Mouse (Mus musculus): ENCODE data around the gene Timm23.
A peak's percentile ranks its signal among the peaks of the same experiment; 100 is the strongest.
"Not testable (repeated sequence)": the region's sequence is repeated elsewhere in the genome, so short reads cannot be mapped to it uniquely, and the experiment has no call there.

Gene Timm23

GRCm38 (mm10) chr14:32201791-32202451 lies at the start of gene Timm23, which contains the start of gene Parg:
TSS of gene Timm23 (minus strand) at chr14:32201898.
TSS of gene Parg (plus strand) at chr14:32201949.
- peak; percentile 86 for DNase-seq

DNA sequence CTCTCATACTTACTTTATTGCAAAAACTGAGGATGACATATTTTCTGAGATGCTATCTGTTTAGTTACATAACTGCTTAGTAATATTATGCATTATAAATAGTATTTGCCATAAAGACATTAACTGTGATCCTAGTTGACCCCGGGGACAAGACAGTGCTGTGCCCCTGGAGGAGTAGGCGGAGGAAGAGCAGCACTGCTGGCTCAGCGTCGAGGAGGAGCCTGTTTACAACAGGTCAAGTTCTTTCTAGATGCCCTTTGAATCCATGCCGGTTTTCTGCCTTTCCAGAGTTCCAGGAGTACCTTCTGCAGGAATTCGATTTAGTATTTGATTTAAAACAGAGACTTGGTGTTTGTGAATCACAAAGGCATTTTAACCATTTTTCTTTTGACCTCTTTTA lies 47.9 kb upstream of the Timm23 start:
- no peak for DNase-seq

DNA sequence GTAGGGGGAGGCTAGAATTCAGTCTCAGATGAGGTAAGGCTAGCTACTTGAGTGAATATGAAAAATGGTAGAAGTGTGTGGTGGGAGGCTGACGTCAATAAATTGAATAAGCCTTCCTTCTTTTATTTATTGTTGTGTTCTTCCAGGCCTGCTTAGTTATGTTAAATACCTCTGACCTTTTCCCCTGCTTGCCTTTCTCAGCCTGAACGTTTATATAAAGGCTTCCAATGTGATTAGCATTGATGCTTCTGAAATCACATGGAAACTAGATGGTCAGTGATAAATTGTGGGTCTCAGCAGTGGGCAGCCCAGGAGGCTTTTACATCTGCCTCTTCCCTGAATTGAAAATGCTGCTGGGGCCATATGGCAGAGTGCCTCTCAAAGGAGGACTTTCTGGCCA lies 44.3 kb upstream of the Timm23 start:
- DNase-seq, result no peak

DNA sequence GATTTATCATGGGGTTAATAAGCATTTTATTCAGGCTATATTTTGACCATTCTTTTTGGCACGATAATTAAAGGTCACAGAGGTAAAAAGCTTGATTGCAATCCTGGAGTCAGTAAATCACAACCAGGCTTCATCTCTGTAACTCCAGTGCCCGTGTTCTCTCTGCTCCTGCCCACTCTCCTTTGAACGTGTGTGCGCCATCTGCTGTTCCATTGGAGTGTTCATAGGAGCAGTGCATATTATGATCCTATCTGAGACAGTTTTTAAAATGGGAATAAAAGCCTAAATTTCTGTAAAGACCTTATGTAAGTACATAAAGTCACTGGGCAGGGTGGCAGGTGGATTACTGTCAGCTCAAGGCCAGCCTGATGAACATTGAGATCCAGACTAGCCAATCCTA lies 40.7 kb upstream of the Timm23 start:
- DNase-seq, result no peak

DNA sequence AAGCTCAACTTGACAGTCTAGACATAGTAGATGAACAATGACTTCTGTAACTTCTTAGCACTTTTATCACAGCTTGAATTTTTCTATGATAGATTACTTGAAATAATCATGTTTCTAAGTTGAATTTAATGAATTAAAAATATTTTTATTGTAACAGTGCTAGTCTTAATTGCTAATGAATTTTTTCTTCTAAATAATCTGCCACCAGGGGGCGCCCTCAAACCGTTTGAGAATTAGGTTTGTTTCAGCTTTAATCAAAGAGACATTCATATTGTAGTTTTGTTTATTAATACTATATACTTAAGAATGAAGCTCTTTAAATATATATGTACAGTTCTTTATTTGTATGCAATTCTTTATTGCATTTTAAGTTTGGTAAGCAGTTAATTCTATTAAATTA lies 27.3 kb upstream of the Timm23 start:
- DNase-seq, result peak; percentile 6

DNA sequence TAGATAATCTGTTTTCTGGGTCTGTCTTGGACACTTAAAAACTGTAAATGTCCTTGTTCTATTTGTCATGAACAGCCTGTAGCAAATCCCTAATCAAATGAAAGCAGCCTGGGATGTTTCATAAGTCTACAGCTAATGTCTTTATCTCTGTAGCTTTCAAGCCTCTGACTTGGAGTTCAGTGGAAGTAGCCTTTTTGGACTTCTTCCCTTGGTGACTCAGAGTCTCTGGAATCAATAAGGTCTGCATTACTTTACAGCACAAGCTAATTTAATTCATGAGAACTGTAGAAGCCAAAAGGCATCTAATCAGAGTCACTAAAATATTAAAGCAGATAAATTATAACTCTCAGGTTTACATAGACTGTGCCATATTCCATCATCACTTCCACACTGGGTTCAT lies 24.9 kb upstream of the Timm23 start:
- DNase-seq, result no peak

- DNase-seq, result no peak
These were observed 344 bp downstream of the Timm23 start for GRCm38 (mm10) chr14:32201354-32201753.

GRCm38 (mm10) chr14:32193557-32193956 lies 8.1 kb downstream of the Timm23 start:
- DNase-seq, result not testable (repeated sequence)

DNA sequence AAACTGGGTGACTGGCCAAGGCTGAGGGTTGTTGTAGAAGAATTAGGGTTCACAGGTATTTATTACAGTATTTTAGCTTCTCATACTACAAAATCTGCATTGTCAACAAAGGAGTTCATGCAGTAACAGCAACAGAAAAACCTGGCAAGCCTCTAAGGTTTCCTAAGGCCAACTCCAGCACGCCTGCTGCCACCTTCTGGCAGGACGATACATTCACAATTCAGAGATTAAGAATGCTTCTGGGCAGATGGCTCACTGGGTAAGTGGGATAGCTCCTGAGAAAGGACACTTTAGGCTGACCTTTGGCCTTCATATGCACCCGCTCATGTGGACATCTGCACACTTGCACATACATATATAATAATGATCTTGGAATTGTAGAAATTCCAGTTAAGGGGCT lies 9.3 kb downstream of the Timm23 start:
- peak; percentile 48 for DNase-seq

DNA sequence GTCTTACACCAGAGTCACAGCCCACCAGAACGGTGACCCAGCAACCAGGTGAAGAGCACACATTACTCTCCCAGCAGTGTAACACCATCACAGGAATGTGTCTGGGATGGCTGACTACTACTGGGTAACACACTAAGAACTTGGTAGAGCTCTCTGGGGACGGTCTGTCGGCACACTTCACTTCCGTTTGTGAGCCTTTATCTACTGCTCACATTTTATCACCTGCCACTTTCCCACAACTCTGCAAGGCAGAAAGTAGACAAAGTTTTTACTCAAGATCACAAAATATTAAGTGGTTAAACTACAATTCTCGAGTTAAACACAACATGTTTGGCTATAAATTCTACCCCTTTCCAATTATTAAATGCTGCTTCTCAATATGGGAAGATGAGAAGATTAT lies 9.8 kb downstream of the Timm23 start:
- no peak for DNase-seq

- no peak for DNase-seq
These were observed 10.9 kb downstream of the Timm23 start for GRCm38 (mm10) chr14:32190627-32191391.

GRCm38 (mm10) chr14:32183846-32184245 lies 17.9 kb downstream of the Timm23 start:
- DNase-seq, result no peak

GRCm38 (mm10) chr14:32180861-32181260 lies 20.8 kb downstream of the Timm23 start:
- no peak for DNase-seq

GRCm38 (mm10) chr14:32179393-32180195 lies 22.1 kb downstream of the Timm23 start:
- DNase-seq, result no peak

GRCm38 (mm10) chr14:32176590-32176989 lies 25.1 kb downstream of the Timm23 start:
- not testable (repeated sequence) for DNase-seq

- no peak for DNase-seq
These were observed 26.4 kb downstream of the Timm23 start for GRCm38 (mm10) chr14:32175310-32175709.

GRCm38 (mm10) chr14:32170137-32170536 lies 31.6 kb downstream of the Timm23 start:
- DNase-seq, result no peak

- no peak for DNase-seq
These were observed 33.0 kb downstream of the Timm23 start for GRCm38 (mm10) chr14:32168653-32169231.

- no peak for DNase-seq
These were observed 34.4 kb downstream of the Timm23 start for GRCm38 (mm10) chr14:32167326-32167725.

DNA sequence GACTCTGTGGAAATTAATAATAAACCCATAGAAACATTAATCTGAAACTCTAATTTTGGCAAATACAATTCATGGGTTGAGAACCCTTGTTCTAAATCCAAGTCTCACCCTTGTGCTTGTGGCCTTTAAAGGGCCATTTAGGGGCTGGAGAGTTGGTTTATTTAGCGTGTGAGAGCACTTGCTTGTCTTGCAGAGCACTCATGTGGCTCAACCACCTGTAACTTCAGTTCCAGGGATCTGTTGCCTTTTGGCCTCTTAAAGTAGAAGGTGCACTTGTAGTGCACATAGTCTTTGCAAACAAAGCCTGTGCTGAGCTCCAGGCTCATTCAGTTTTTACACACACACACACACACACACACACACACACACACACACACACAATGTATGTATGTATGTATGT lies 34.9 kb downstream of the Timm23 start:
- DNase-seq, result no peak

GRCm38 (mm10) chr14:32166062-32166441 lies 35.6 kb downstream of the Timm23 start:
- no peak for DNase-seq

GRCm38 (mm10) chr14:32165278-32166061 lies 36.2 kb downstream of the Timm23 start:
- peak; percentile 90 for DNase-seq
